Mouse (Mus musculus) left cerebral cortex, postnatal 36 days (tissue): ENCODE results near the gene Popdc3. TPM values are rescaled to one million over a fixed set of nuclear protein-coding genes. Genes with fewer than 3 reads are reported as not detected.
"Not testable (repeated sequence)": the region's sequence is repeated elsewhere in the genome, so short reads cannot be mapped to it uniquely, and the experiment has no call there.

Source experiments
- DNase-seq, 2 experiments: peaks; one replicate each; pipeline ENCODE4 v3.0.0; 2021 to 2022; ENCODE audit warnings: low spot score in 2 of 2, mixed read lengths in 1 of 2
- intact Hi-C: fragments of 180-260 bp; cut with DNase I; formaldehyde crosslinking; loops from one replicate; pipeline ENCODE4 v1.15.1; 2025
- total RNA-seq, 2 experiments: library from RNA; stranded (reverse); gene quantifications; 2 replicates each; pipeline ENCODE4 v1.2.3; 2021

Gene Popdc3
- total RNA-seq, 2 experiments from 2014 or later = 0.57 TPM

- intact Hi-C loops = no loop called here
These were observed 15.7 kb downstream of the Popdc3 start for GRCm38 (mm10) chr10:45193330-45194310.

DNA sequence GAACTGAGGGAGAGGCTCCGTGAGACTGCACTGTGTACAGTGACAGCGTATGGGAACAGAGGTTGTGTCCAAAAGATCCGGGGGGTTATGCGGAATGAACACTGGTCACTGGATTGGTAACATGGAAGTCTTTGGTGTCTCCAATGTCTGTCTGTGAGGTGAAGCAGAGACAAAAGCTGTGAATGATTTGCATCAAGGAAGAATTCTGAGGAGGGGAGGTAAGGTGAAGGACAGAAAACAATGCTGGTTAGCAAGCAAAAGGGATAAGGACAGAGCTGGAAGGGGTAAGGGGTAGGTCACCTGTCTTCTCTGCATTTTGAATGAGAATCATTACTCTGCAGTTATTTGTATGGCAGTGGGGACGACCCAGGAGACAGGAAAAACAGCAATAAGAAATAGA, 16.6 kb downstream of the Popdc3 start:
- no peak for DNase-seq
- intact Hi-C loops = no loop called here

More at GRCm38 (mm10) chr10:45193330-45194310, 15.7 kb downstream of the Popdc3 start:
- no peak for DNase-seq

DNA sequence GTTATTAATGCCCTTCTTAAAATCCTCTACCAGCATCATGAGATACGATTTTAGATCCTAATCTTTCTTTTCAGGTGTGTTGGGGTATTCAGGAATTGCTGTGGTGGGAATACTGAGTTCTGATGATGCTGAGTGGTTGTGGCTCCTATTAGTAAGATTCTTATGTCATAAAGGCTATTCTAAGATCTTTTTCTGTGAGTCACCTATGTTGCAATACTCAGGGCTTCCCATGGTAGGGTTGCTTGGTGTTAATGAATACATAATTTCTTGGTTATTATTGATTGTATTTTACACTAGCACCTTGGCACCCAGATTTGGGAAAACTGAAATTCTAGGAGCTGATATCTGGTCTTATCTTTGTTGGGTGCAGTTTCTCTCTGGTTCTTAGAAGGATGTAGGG, 26.7 kb downstream of the Popdc3 start:
- no peak for DNase-seq
- intact Hi-C loops = no loop called here

GRCm38 (mm10) chr10:45210201-45210600, 32.3 kb downstream of the Popdc3 start:
- intact Hi-C loops = no loop called here
- DNase-seq = no peak

DNA sequence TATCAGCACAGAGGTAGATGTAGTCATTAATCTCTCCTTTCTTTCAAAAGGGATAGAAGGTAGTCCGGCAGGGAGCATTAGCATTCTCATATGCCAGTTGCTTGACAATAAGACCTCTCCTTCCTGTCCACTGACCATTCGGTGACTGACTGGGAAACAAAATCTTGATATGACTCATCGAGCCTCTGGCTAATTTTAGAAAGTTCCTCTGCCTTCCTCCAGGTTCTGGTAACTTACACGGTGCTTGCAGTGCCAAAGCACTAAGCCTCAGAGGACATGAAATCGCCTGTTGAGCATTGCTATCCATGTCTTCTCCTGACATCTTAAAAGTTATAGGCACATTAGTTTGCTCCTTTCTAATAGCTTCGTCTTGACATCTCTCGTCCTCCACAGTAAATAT, 38.8 kb downstream of the Popdc3 start:
- intact Hi-C loops = no loop called here
- no peak for DNase-seq

GRCm38 (mm10) chr10:45229954-45230353, 52.1 kb downstream of the Popdc3 start:
- intact Hi-C loops = no loop called here

GRCm38 (mm10) chr10:45233351-45233750, 55.5 kb downstream of the Popdc3 start:
- intact Hi-C loops = no loop called here
- no peak for DNase-seq

More at GRCm38 (mm10) chr10:45229954-45230353, 52.1 kb downstream of the Popdc3 start:
- DNase-seq = no peak

DNA sequence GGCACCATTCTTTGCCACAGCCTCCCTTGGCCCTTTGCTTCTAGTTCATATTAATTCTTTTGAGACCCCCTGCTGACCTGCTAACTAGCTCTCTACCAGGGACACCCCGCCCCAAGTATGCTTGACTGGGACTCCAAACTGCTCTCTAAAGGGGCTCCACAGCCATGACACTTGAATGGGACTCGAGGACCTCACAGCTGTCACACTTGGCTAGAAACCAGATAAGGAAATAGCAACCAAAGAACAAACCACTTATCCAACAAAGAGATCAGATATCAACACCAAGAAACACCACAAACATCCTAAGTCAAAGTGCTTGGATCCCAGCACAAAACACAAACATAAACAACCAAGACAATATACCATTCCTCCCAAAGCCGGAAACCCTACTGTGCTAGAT, 58.4 kb downstream of the Popdc3 start:
- intact Hi-C loops = no loop called here
- DNase-seq = no peak

GRCm38 (mm10) chr10:45237492-45237891, 59.6 kb downstream of the Popdc3 start:
- no peak for DNase-seq
- intact Hi-C loops = no loop called here

DNA sequence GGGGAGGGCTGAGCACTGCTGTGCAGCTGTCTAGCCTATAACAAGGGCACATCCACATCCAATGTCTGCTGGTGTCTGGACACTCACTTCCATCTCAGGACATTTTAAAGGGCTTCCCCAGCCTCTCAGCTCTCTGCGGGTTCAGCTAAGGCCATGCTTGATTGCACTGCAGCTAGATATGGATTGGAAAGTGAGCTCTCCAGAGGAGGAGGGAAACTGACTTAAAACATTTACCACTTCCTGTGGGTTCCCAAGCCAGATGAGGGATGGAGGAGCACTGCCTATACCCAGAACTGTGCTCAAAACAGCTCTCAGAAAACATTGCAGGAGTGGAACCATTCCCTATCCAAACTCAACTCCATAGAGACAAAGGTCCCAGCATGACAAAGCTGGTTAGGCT, 82.6 kb downstream of the Popdc3 start:
- no peak for DNase-seq
- intact Hi-C loops = no loop called here

DNA sequence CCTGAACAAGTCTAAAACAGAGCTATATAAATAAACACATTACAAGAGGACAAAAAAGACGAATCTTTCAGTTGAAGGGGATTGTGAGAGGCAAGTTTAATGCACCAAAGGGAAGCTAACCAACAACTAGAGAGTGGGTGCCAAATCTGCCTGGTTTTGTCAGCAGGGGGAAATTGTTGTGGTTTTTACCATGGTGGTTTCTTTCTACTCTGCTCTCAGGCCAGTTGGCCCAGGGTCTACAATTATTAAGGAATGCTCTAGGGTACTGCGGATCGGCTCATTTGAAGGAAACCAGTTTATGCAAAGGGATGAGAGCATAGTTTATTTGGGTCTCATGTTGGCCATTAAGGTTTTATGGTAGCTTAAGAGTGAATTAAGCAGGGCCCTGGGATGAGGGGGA, 84.2 kb downstream of the Popdc3 start:
- intact Hi-C loops = no loop called here
- DNase-seq = no peak

DNA sequence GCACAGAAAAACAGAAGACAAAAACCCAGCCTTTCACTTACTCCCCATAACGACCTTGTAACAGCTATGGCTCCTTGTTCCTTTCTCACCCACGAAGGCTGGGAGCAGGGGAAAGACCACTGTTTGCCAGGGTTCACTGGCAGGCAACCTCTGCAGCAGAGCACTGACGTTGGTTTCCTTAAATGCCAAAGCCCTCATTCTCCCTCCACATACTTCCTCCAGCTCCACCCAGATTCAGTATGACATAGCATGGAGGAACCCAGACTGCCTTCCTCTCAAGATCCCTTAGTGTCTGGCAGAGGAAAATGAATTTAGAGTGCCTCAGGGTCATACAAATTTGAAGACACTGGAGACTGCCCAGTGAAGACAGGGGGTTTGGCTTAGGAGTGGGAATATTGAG, 98.6 kb downstream of the Popdc3 start:
- intact Hi-C loops = no loop called here
- no peak for DNase-seq

DNA sequence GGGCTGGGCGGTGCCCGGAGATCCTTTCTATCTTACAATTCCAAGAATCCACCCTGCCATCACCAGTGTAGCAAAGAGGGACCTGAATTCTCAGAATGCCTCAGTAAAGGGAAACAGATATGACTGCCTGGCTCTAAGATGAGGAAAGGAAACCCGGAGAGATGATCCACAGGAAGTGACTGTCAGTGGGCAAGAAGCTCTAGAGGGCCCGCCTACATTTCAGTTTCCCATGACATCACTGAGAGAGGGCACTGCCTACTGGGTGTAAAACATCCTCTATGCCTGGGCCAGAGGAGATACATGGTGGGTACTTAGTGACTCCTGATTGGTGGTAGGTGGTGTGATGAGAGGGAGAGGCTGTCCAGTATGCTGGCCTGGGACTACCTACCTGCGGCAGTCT, 99.1 kb downstream of the Popdc3 start:
- DNase-seq = no peak
- intact Hi-C loops = no loop called here

DNA sequence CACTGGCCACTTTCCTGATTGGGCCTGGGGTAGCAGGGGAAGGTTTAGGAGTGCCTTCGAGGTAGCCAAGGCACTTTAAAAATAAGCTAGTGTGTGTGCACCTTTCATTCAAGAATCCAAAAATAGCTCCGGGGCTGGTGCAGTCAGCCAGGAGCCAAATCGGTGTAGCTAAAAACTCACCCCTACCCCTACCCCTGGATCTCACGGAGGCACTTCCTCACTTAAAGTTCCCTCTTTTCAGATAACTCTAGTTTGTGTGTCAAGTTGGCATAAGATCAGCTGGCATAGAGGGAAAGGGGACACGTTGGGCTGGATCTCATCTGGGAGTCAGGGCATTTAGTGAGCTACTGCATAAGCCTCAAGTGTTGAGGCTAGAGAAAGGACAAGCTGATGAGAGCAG, 107.8 kb downstream of the Popdc3 start:
- intact Hi-C loops = no loop called here
- no peak for DNase-seq

- no peak for DNase-seq
- intact Hi-C loops = no loop called here
These were observed 110.5 kb downstream of the Popdc3 start for GRCm38 (mm10) chr10:45288351-45288750.

- intact Hi-C loops = no loop called here
- peak in 1 of 2 experiments; percentile 11 for DNase-seq
These were observed 111.6 kb downstream of the Popdc3 start for GRCm38 (mm10) chr10:45289218-45290105.

DNA sequence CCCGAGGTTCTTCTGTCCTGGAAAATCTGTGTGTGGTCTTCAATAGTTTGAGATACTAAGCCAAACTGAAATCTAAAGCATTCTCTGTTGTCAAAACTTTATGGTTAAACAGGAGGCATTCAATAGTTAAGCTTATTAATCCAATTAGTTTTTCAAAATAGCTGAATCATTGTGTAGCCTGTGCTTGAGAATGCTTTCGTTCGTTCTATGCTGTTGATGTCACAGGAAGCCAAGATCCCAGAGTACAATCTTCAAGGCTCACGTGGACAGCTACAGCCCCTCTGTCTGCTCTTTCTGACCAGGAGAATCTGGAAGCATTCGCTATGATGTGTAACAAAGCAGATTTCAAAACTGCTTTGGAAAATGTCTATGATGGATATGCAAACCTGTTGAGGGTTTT, 112.7 kb downstream of the Popdc3 start:
- intact Hi-C loops = no loop called here
- DNase-seq = no peak

- intact Hi-C loops, DNase-seq: not testable (repeated sequence)
These were observed 114.3 kb downstream of the Popdc3 start for GRCm38 (mm10) chr10:45292159-45292558.

- DNase-seq = no peak
- intact Hi-C loops = no loop called here
These were observed 117.2 kb downstream of the Popdc3 start for GRCm38 (mm10) chr10:45295093-45295492.

DNA sequence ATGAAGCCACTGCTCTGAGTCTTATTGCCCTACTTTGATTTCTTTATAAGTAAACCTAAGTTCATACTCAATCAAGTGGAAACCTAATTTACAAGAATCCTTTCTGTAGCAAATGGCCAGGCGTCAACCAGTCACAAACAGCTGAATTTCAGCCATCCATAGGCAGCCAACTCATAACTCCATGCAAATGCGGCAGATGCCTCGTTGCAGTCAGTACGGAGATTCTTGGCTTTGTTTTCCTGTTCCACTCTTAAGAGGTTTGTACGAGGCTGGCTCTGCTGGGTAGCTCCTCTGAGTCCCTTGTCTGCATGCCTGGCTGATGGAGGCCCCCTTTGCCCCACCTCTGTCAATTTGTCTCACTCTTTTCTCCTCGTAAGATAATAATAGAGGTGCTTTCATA, 120.6 kb downstream of the Popdc3 start:
- no peak for DNase-seq
- intact Hi-C loops = no loop called here
